Mouse (Mus musculus) hindbrain, embryonic 10.5 days (tissue): ENCODE measurements at regions not wholly inside any gene's neighbourhood (a gene's known extent, or its start where the extent isn't known, plus 50 kb on each side); places are given as distances from the start of the nearest gene placed in this dataset.

Experiments used
- DNase-seq: peaks from one replicate; pipeline ENCODE4 v3.0.0-alpha.2; 2017; ENCODE audit warnings: low spot score
- H3K27ac ChIP-seq: fragments of 300-500 bp; sonication (generic); 2 replicates; pipeline ENCODE4 v1.5.1; 2016; ENCODE audit warnings: mild to moderate bottlenecking, moderate library complexity
- H3K27me3 ChIP-seq: fragments of 300-500 bp; sonication (generic); 2 replicates; pipeline ENCODE4 v1.6.1; 2016; ENCODE audit warnings: mild to moderate bottlenecking; ENCODE audit not compliant: poor library complexity, insufficient read depth, severe bottlenecking
- H3K36me3 ChIP-seq: fragments of 300-500 bp; sonication (generic); 2 replicates; pipeline ENCODE4 v1.6.1; 2016; ENCODE audit warnings: mild to moderate bottlenecking, moderate library complexity
- H3K4me1 ChIP-seq: fragments of 300-500 bp; sonication (generic); replicated peaks from 2 replicates; pipeline ENCODE4 v1.6.1; 2016; ENCODE audit warnings: mild to moderate bottlenecking
- H3K4me3 ChIP-seq: fragments of 300-500 bp; sonication (generic); 2 replicates; pipeline ENCODE4 v1.5.1; 2016; ENCODE audit warnings: mild to moderate bottlenecking, moderate library complexity
- H3K9me3 ChIP-seq: fragments of 300-500 bp; sonication (generic); 2 replicates; pipeline ENCODE4 v1.6.1; 2016; ENCODE audit warnings: mild to moderate bottlenecking, moderate library complexity
- WGBS: fragments of 180-500 bp; shearing (Covaris S2); methylation state at CpG from one replicate; pipeline ENCODE4 v1.1.7; 2016; 5-methylcytosine and 5-hydroxymethylcytosine counted together

GRCm38 (mm10) chr14:71894811-71895210 lies 596.8 kb downstream of the Gm9195 start:
- Histone ChIP-seq H3K27me3 (no peaks in the 10 kb centered on the region), H3K4me3 (no peak overlapping the region), H3K27ac (no peak overlapping the region), H3K9me3 (no peaks in the 10 kb centered on the region), H3K4me1 (no peaks in the 10 kb centered on the region), H3K36me3 (no peaks in the 10 kb centered on the region)
- 88% methylated on average over 4 of the region's 4 CpGs for WGBS
- DNase-seq = no peak

- H3K36me3 ChIP-seq = no peaks in the 10 kb centered on the region
- DNase-seq = no peak
- WGBS = 84% methylated on average over 1 of the region's 1 CpGs
Measured at GRCm38 (mm10) chr14:71893361-71893760, 598.3 kb downstream of the Gm9195 start.

GRCm38 (mm10) chr14:71891667-71892066 lies 600.0 kb downstream of the Gm9195 start:
- Histone ChIP-seq H3K4me1 (no peaks in the 10 kb centered on the region), H3K27me3 (no peaks in the 10 kb centered on the region), H3K36me3 (no peaks in the 10 kb centered on the region), H3K27ac (no peak overlapping the region), H3K9me3 (no peaks in the 10 kb centered on the region), H3K4me3 (no peak overlapping the region)
- WGBS = 71% methylated on average over 1 of the region's 1 CpGs
- no peak for DNase-seq

More at GRCm38 (mm10) chr14:71893361-71893760, 598.3 kb downstream of the Gm9195 start:
- no peak overlapping the region for H3K4me3 ChIP-seq
- H3K27ac ChIP-seq = no peak overlapping the region
- H3K4me1 ChIP-seq = no peaks in the 10 kb centered on the region
- H3K9me3 ChIP-seq = no peaks in the 10 kb centered on the region
- no peaks in the 10 kb centered on the region for H3K27me3 ChIP-seq

- Histone ChIP-seq H3K9me3 (no peaks in the 10 kb centered on the region), H3K4me1 (no peaks in the 10 kb centered on the region), H3K27ac (no peak overlapping the region), H3K4me3 (no peak overlapping the region), H3K36me3 (no peaks in the 10 kb centered on the region), H3K27me3 (no peaks in the 10 kb centered on the region)
- 90% methylated on average over 2 of the region's 2 CpGs for WGBS
- DNase-seq = no peak
Measured at GRCm38 (mm10) chr14:71882871-71883270, 608.8 kb downstream of the Gm9195 start.

GRCm38 (mm10) chr14:71845546-71845945 lies 646.1 kb downstream of the Gm9195 start:
- Histone ChIP-seq H3K4me3 (no peak overlapping the region), H3K27me3 (no peaks in the 10 kb centered on the region), H3K36me3 (no peaks in the 10 kb centered on the region), H3K4me1 (no peaks in the 10 kb centered on the region), H3K27ac (no peak overlapping the region), H3K9me3 (no peaks in the 10 kb centered on the region)
- no peak for DNase-seq

GRCm38 (mm10) chr14:71808863-71809487 lies 682.7 kb downstream of the Gm9195 start:
- H3K4me3 ChIP-seq = no peak overlapping the region
- H3K4me1 ChIP-seq = 0 out of 2 replicates have a peak, but pooled peaks cover 8% of the 10 kb centered on the region
- H3K27me3 ChIP-seq = no peaks in the 10 kb centered on the region
- H3K36me3 ChIP-seq = no peaks in the 10 kb centered on the region
- DNase-seq = no peak
- no peaks in the 10 kb centered on the region for H3K9me3 ChIP-seq
- 58% methylated on average over 13 of the region's 13 CpGs for WGBS
- no peak overlapping the region for H3K27ac ChIP-seq

- Histone ChIP-seq H3K4me3 (no peak overlapping the region), H3K4me1 (0 out of 2 replicates have a peak, but pooled peaks cover 8% of the 10 kb centered on the region), H3K9me3 (no peaks in the 10 kb centered on the region), H3K36me3 (no peaks in the 10 kb centered on the region), H3K27me3 (no peaks in the 10 kb centered on the region), H3K27ac (no peak overlapping the region)
- DNase-seq = no peak
- 79% methylated on average over 3 of the region's 3 CpGs for WGBS
Measured at GRCm38 (mm10) chr14:71805624-71806023, 686.0 kb downstream of the Gm9195 start.

- DNase-seq = no peak
- WGBS = 50% methylated on average over 4 of the region's 4 CpGs
Measured at GRCm38 (mm10) chr14:71799861-71800260, 691.8 kb downstream of the Gm9195 start.

GRCm38 (mm10) chr14:71795713-71796112 lies 695.9 kb downstream of the Gm9195 start:
- no peaks in the 10 kb centered on the region for H3K9me3 ChIP-seq
- no peaks in the 10 kb centered on the region for H3K27me3 ChIP-seq
- DNase-seq = no peak
- H3K4me3 ChIP-seq = no peak overlapping the region
- 87% methylated on average over 3 of the region's 3 CpGs for WGBS
- H3K36me3 ChIP-seq = no peaks in the 10 kb centered on the region
- no peak overlapping the region for H3K27ac ChIP-seq
- no peaks in the 10 kb centered on the region for H3K4me1 ChIP-seq

More at GRCm38 (mm10) chr14:71799861-71800260, 691.8 kb downstream of the Gm9195 start:
- Histone ChIP-seq H3K9me3 (no peaks in the 10 kb centered on the region), H3K36me3 (no peaks in the 10 kb centered on the region), H3K27me3 (no peaks in the 10 kb centered on the region), H3K4me1 (no peaks in the 10 kb centered on the region), H3K4me3 (no peak overlapping the region), H3K27ac (no peak overlapping the region)

GRCm38 (mm10) chr14:71776990-71777525 lies 714.6 kb downstream of the Gm9195 start:
- Histone ChIP-seq H3K36me3 (no peaks in the 10 kb centered on the region), H3K27me3 (no peaks in the 10 kb centered on the region), H3K9me3 (no peaks in the 10 kb centered on the region), H3K27ac (no peak overlapping the region), H3K4me3 (no peak overlapping the region), H3K4me1 (no peaks in the 10 kb centered on the region)
- 71% methylated on average over 1 of the region's 1 CpGs for WGBS
- DNase-seq = no peak

GRCm38 (mm10) chr14:71766856-71767255 lies 724.8 kb downstream of the Gm9195 start:
- Histone ChIP-seq H3K4me1 (no peaks in the 10 kb centered on the region), H3K27ac (no peak overlapping the region), H3K4me3 (no peak overlapping the region), H3K27me3 (no peaks in the 10 kb centered on the region), H3K9me3 (no peaks in the 10 kb centered on the region), H3K36me3 (no peaks in the 10 kb centered on the region)
- 89% methylated on average over 1 of the region's 1 CpGs for WGBS
- no peak for DNase-seq

- Histone ChIP-seq H3K9me3 (no peaks in the 10 kb centered on the region), H3K4me3 (no peak overlapping the region), H3K27me3 (no peaks in the 10 kb centered on the region), H3K27ac (no peak overlapping the region), H3K36me3 (no peaks in the 10 kb centered on the region), H3K4me1 (no peaks in the 10 kb centered on the region)
- DNase-seq = no peak
- 91% methylated on average over 4 of the region's 4 CpGs for WGBS
Measured at GRCm38 (mm10) chr14:71728542-71728941, 763.1 kb downstream of the Gm9195 start.

GRCm38 (mm10) chr14:71723526-71723925 lies 768.1 kb downstream of the Gm9195 start:
- H3K27ac ChIP-seq = no peak overlapping the region
- H3K36me3 ChIP-seq = no peaks in the 10 kb centered on the region
- no peak for DNase-seq
- H3K4me3 ChIP-seq = no peak overlapping the region
- no peaks in the 10 kb centered on the region for H3K4me1 ChIP-seq
- no peaks in the 10 kb centered on the region for H3K27me3 ChIP-seq
- 78% methylated on average over 2 of the region's 2 CpGs for WGBS
- H3K9me3 ChIP-seq = no peaks in the 10 kb centered on the region
